Mouse (Mus musculus): ENCODE data around the gene Zfp324.
"Not testable (repeated sequence)": the region's sequence is repeated elsewhere in the genome, so short reads cannot be mapped to it uniquely, and the experiment has no call there.

GRCm38 (mm10) chr7:12920495-12920894 is 45.1 kb upstream of the Zfp324 start:
- not testable (repeated sequence) for TF ChIP-seq CTCF (IDR thresholded peaks at IDR 0.05; ENCODE audit: borderline replicate concordance, insufficient read depth, low read depth, low read length); POLR2A (IDR thresholded peaks at IDR 0.05; ENCODE audit: borderline replicate concordance, insufficient read depth, low read length)

Measured in cerebellum, adult 2 months (tissue).